Mouse (Mus musculus) brain, embryonic 14.5 days (tissue): Measurements from ENCODE around the gene Pfdn6.

Source experiments
- CTCF ChIP-seq: fragments of 200-500 bp; IDR thresholded peaks from 2 replicates; pipeline ENCODE4 v1.5.1; 2012; ENCODE audit warnings: inconsistent platforms, mild to moderate bottlenecking, moderate library complexity, borderline replicate concordance; ENCODE audit not compliant: insufficient read depth, insufficient read length; ENCODE audit errors: extremely low read depth
- POLR2A ChIP-seq: fragments of 200-500 bp; IDR thresholded peaks from 2 replicates; pipeline ENCODE4 v1.6.1; 2012; ENCODE audit warnings: mild to moderate bottlenecking, inconsistent platforms, borderline replicate concordance; ENCODE audit not compliant: poor library complexity, insufficient read depth, insufficient read length, severe bottlenecking; ENCODE audit errors: extremely low read depth

DNA sequence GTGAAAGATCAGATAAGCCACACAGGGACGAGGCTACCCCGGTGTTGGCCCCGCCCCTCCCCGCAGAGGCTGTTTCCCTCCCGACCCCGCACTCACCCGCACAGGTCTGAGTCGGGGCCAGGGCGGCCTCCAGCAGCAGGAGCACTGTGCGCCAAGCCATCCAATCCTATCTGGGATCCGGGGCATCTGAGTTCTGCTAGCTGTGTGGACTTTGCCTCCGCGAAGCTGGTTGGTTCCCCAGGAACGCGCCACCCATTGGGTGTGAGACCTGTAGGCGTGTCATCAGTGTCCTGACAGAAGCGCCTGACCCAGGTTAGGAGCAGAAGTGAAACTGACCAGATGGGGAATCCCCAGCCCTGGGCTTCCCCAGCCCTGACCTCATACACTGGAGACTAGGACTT is 38.5 kb upstream of the Pfdn6 start:
- TF ChIP-seq CTCF (no peak), POLR2A (no peak)
